Mouse (Mus musculus) hindbrain, embryonic 11.5 days (tissue): ENCODE measurements around the gene Pgrmc2. TPM values are rescaled to one million over a fixed set of nuclear protein-coding genes. Genes with fewer than 3 reads are reported as not detected.

ENCODE experiments used
- ATAC-seq: fragments of 200-750 bp; cut with Nextera tagmentation; 2 replicates; pipeline ENCODE4 v1.8.0; 2017; ENCODE audit warnings: mild to moderate bottlenecking, moderate TSS enrichment, moderate library complexity; ENCODE audit not compliant: low FRiP score
- DNase-seq: peaks from one replicate; pipeline ENCODE4 v3.0.0-alpha.2; 2015; ENCODE audit warnings: low spot score
- H3K27ac ChIP-seq: fragments of 300-500 bp; sonication (generic); 2 replicates; pipeline ENCODE4 v1.5.1; 2014; ENCODE audit warnings: mild to moderate bottlenecking, low read depth, low read length
- H3K27me3 ChIP-seq: fragments of 300-500 bp; sonication (generic); 2 replicates; pipeline ENCODE4 v1.6.1; 2014; ENCODE audit warnings: mild to moderate bottlenecking, low read length, moderate library complexity, mixed read lengths; ENCODE audit not compliant: control insufficient read depth, insufficient read depth
- H3K36me3 ChIP-seq: fragments of 300-500 bp; sonication (generic); 2 replicates; pipeline ENCODE4 v1.6.1; 2014; ENCODE audit warnings: mild to moderate bottlenecking, low read length, moderate library complexity, mixed read lengths; ENCODE audit not compliant: control insufficient read depth, insufficient read depth
- H3K4me1 ChIP-seq: fragments of 300-500 bp; sonication (generic); replicated peaks from 2 replicates; pipeline ENCODE4 v1.6.1; 2014; ENCODE audit warnings: low read length, mixed read lengths; ENCODE audit not compliant: control insufficient read depth, insufficient read depth
- H3K4me2 ChIP-seq: fragments of 300-500 bp; sonication (generic); replicated peaks from 2 replicates; pipeline ENCODE4 v1.6.1; 2014; ENCODE audit warnings: mild to moderate bottlenecking, low read depth, low read length
- H3K4me3 ChIP-seq: fragments of 300-500 bp; sonication (generic); 2 replicates; pipeline ENCODE4 v1.5.1; 2014; ENCODE audit warnings: low read depth, low read length
- H3K9ac ChIP-seq: fragments of 300-500 bp; sonication (generic); 2 replicates; pipeline ENCODE4 v1.6.1; 2014; ENCODE audit warnings: low read depth, low read length
- H3K9me3 ChIP-seq: fragments of 300-500 bp; sonication (generic); 2 replicates; pipeline ENCODE4 v1.6.1; 2016; ENCODE audit warnings: low read length; ENCODE audit not compliant: control insufficient read depth
- WGBS: fragments of 180-500 bp; shearing (Covaris S2); extraction: QIAGEN DNeasy Blood & Tissue Kit; methylation state at CpG from one replicate; pipeline ENCODE4 v1.1.7; 2014; 5-methylcytosine and 5-hydroxymethylcytosine counted together
- polyA plus RNA-seq: library from polyadenylated mRNA; unstranded; fragments of >200 nt; fragmentation: Nextera tagmentation; extraction: Ambion mirVana; gene quantifications from 2 replicates; pipeline ENCODE4 v1.2.1, GENCODE M21; 2014

Pgrmc2 gene
- polyA plus RNA-seq, 1 experiment from 2014 or later = 25.4 TPM

GRCm38 (mm10) chr3:41038297-41038916 is 44.4 kb downstream of the Pgrmc2 start:
- ATAC-seq (no peak), DNase-seq (no peak)
- Histone ChIP-seq H3K9ac (no peak overlapping the region), H3K4me2 (no peak overlapping the region), H3K36me3 (no peaks in the 10 kb centered on the region), H3K27me3 (no peaks in the 10 kb centered on the region), H3K27ac (no peak overlapping the region), H3K9me3 (no peaks in the 10 kb centered on the region), H3K4me3 (no peak overlapping the region), H3K4me1 (no peaks in the 10 kb centered on the region)
- WGBS = 60% methylated on average over 5 of the region's 5 CpGs

DNA sequence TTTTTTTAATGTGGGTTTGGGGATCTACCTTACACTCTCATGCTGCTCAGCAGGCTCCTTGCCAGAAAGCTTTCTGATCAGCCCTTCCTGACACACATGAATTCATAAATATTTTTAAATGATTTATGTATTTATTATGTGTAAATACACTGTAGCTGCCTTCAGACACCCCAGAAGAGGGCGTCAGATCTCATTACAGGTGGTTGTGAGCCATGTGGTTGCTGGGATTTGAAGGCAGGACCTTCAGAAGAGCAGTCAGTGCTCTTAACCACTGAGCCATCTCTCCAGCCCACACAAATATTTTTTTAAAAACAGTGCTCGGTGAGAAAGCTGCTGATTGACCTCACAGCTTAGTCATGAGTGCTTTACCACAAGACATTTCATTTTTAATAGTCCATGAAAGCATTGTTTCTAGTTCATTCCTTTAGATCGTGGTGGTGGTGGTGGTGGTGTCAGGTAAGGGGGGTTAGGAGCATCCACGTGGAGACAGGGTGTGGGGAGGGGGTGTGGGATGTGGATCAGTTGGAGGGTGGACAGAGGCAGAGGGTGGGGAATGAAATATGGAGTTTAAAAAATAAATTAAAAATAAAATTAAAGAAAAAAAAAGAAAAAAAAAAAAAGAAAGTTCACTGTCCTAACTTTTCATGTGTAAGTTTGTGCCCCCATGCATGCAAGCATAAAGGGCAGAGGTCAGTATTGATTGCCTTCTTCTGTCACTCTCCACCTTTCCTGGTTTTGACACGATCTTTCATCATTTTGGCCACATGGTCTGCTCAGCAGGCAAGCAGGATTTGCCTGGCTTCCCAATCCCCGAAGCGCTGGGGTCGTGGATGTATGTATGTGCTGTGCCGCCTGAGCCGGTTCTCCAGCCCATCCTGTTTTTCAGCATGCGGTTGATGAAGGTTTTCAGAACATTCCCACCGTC is 51.3 kb downstream of the Pgrmc2 start:
- WGBS = 78% methylated on average over 12 of the region's 12 CpGs

GRCm38 (mm10) chr3:41030705-41031104 is 52.1 kb downstream of the Pgrmc2 start:
- Histone ChIP-seq H3K27ac (no peak overlapping the region), H3K4me1 (no peaks in the 10 kb centered on the region), H3K4me2 (no peak overlapping the region), H3K36me3 (no peaks in the 10 kb centered on the region), H3K4me3 (no peak overlapping the region), H3K9me3 (no peaks in the 10 kb centered on the region), H3K9ac (no peak overlapping the region), H3K27me3 (no peaks in the 10 kb centered on the region)
- no peak for DNase-seq
- 94% methylated on average over 1 of the region's 1 CpGs for WGBS
- ATAC-seq = no peak

More for the DNA sequence above, 51.3 kb downstream of the Pgrmc2 start:
- H3K36me3 ChIP-seq = no peaks in the 10 kb centered on the region
- H3K4me3 ChIP-seq = no peak overlapping the region
- ATAC-seq = no peak
- DNase-seq = no peak
- H3K27ac ChIP-seq = no peak overlapping the region
- H3K9ac ChIP-seq = no peak overlapping the region
- H3K9me3 ChIP-seq = no peaks in the 10 kb centered on the region
- no peaks in the 10 kb centered on the region for H3K27me3 ChIP-seq
- H3K4me2 ChIP-seq = no peak overlapping the region
- H3K4me1 ChIP-seq = no peaks in the 10 kb centered on the region

DNA sequence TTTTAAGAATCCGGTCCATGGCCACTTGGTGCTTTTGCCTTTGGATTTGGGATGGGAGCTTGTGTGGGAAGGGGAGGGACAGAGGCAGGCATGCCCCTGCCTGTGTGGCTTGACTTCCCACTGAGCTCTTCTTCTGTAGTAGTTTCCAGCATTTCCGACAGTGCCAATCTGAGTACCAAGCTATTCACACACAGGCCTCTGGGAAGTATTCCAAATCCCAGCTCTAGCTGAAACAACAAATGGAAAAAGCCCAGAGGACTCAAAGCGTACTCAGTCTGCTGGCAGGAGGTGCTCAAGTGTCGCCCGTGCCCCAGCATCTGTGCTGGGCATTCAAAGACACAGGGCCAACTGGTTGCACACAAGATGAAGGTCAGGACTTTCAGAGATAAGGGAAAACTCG is 60.9 kb downstream of the Pgrmc2 start:
- H3K27ac ChIP-seq = no peak overlapping the region
- H3K9me3 ChIP-seq = no peaks in the 10 kb centered on the region
- no peaks in the 10 kb centered on the region for H3K4me1 ChIP-seq
- no peaks in the 10 kb centered on the region for H3K27me3 ChIP-seq
- no peak overlapping the region for H3K4me3 ChIP-seq
- H3K9ac ChIP-seq = no peak overlapping the region
- no peak overlapping the region for H3K4me2 ChIP-seq
- ATAC-seq (no peak), DNase-seq (no peak)
- 67% methylated on average over 6 of the region's 6 CpGs for WGBS
- H3K36me3 ChIP-seq = no peaks in the 10 kb centered on the region

GRCm38 (mm10) chr3:41020687-41021086 is 62.2 kb downstream of the Pgrmc2 start:
- no peak overlapping the region for H3K4me2 ChIP-seq
- ATAC-seq = no peak
- no peak for DNase-seq
- H3K4me1 ChIP-seq = no peaks in the 10 kb centered on the region
- no peaks in the 10 kb centered on the region for H3K9me3 ChIP-seq
- H3K9ac ChIP-seq = no peak overlapping the region
- no peaks in the 10 kb centered on the region for H3K36me3 ChIP-seq
- 92% methylated on average over 7 of the region's 7 CpGs for WGBS
- H3K27me3 ChIP-seq = no peaks in the 10 kb centered on the region
- no peak overlapping the region for H3K4me3 ChIP-seq
- no peak overlapping the region for H3K27ac ChIP-seq

DNA sequence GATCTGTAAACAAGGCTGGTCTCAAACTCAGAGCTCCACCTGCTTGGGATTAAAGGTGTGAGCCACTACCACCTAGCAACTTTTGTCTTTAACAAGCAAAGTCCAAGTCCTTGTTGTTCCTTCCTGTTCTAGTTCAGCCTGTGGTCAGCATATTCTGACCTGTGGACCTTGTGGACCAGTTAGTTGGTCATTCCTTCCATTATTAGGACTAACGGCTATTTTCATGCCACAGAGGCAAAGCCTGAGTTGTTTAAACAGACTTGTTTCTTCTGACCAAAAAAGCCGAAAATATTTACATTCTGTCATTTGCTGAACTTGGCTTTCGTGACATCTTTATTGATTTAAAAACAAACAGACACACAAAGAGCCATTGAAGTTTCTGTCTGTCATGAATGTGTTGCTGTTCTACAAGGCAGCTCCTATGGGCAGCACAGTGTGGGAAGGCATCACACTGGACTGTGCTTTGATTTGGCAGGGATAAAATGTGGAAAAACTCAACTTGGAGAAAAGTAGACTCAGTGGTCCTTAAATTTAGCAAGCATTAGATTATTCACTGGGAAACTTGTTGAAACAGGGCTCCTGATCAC is 64.7 kb downstream of the Pgrmc2 start:
- DNase-seq (no peak), ATAC-seq (no peak)
- Histone ChIP-seq H3K27ac (no peak overlapping the region), H3K4me2 (no peak overlapping the region), H3K36me3 (no peaks in the 10 kb centered on the region), H3K9me3 (no peaks in the 10 kb centered on the region), H3K27me3 (no peaks in the 10 kb centered on the region), H3K9ac (no peak overlapping the region), H3K4me1 (no peaks in the 10 kb centered on the region), H3K4me3 (no peak overlapping the region)
- WGBS = 64% methylated on average over 3 of the region's 3 CpGs

Other genes with a start within 250 kb of the Pgrmc2 start
- gene Mfsd8, start 236.2 kb downstream of the Pgrmc2 start, polyA plus RNA-seq = 9.8 and 9.9 TPM in 2 replicates
- gene Abhd18, start 236.1 kb downstream of the Pgrmc2 start, polyA plus RNA-seq = 5.2 and 8.6 TPM in 2 replicates
- gene 1700034I23Rik, start 180.5 kb downstream of the Pgrmc2 start, polyA plus RNA-seq = 0.20 and 0.51 TPM in 2 replicates
- 2.0 and 2.2 TPM in 2 replicates for gene Larp1b, start 133.2 kb downstream of the Pgrmc2 start, polyA plus RNA-seq